Comparison of ENCODE assay signal across 8 mouse cellular contexts in genomic region chr2:144599831-144600687, GRCm38 (mm10). TPM values are rescaled to one million over a fixed set of nuclear protein-coding genes. Genes with fewer than 3 reads are reported as not detected.
DNase-seq lines count a peak whose midpoint lies in the region; ATAC-seq and TF ChIP-seq lines count a peak whose summit lies in the region.

TSS of gene Dtd1 (plus strand) at chr2:144599897.

- in situ Hi-C loops in CH12.LX (cut with MboI; ENCODE audit: low pct_ligation_motif_present, low pct_unique_long_range_greater_than_20kb, low sequenced_read_pairs), result no loop called here

- no peak for TF ChIP-seq EP300 in CH12.LX (IDR thresholded peaks at IDR 0.05; ENCODE audit: low read length)

- H3K4me3 ChIP-seq in CH12.LX (replicated peaks in 1 of 3; ENCODE audit: low read depth in 2 of 3, low read length in 2 of 3, poor library complexity in 1 of 3), result peak within 1 kb of the TSS; percentile 76 to 83 (median 80)
- peak within 1 kb of the TSS; percentile 57 for H3K4me3 ChIP-seq in forebrain, embryonic 11.5 days (ENCODE audit: low read depth, low read length)
- peak within 1 kb of the TSS; percentile 79 for H3K4me3 ChIP-seq in heart, embryonic 16.5 days (ENCODE audit: low read length)
- peak within 1 kb of the TSS; percentile 79 for H3K4me3 ChIP-seq in liver, embryonic 16.5 days (ENCODE audit: low read depth, low read length)
- H3K4me3 ChIP-seq in neural tube, embryonic 13.5 days, result peak within 1 kb of the TSS; percentile 69
- H3K4me3 ChIP-seq in testis, adult 2 months (ENCODE audit: control insufficient read depth, low read depth, low read length), result peak within 1 kb of the TSS; percentile 98

- peak; percentile 24 for TF ChIP-seq RAD21 in CH12.LX (IDR thresholded peaks at IDR 0.05; ENCODE audit: low read depth, low read length)

- peaks cover 0 to 11% of the 10 kb centered on the region in 2 experiments; a peak in 2 of 4 replicates for H3K4me1 ChIP-seq in CH12.LX (ENCODE audit: control insufficient read depth in 1 of 2, insufficient read depth in 2 of 2)
- no peaks in the 10 kb centered on the region for H3K4me1 ChIP-seq in forebrain, embryonic 11.5 days (replicated peaks; ENCODE audit: control insufficient read depth, insufficient read depth, low read length)
- peaks cover 2% of the 10 kb centered on the region; the same call in 1 of the 2 replicates for H3K4me1 ChIP-seq in heart, embryonic 16.5 days (ENCODE audit: control insufficient read depth, insufficient read depth, low read length)
- H3K4me1 ChIP-seq in liver, embryonic 16.5 days (ENCODE audit: control insufficient read depth, low read depth, low read length), result peaks cover 8% of the 10 kb centered on the region
- peaks cover 9% of the 10 kb centered on the region; the same call in 1 of the 2 replicates for H3K4me1 ChIP-seq in neural tube, embryonic 13.5 days (replicated peaks)
- peaks cover 4% of the 10 kb centered on the region for H3K4me1 ChIP-seq in testis, adult 2 months (ENCODE audit: control insufficient read depth, insufficient read depth, low read length)

- peak in 1 of 2 experiments; percentile 81; a peak in 2 of 4 replicates for TF ChIP-seq CTCF in CH12.LX (conservative IDR thresholded peaks at IDR 0.05 in 1 of 2, IDR thresholded peaks at IDR 0.05 in 1 of 2; ENCODE audit: low read depth in 2 of 2, low read length in 2 of 2)
- TF ChIP-seq CTCF in testis, adult 2 months (IDR thresholded peaks at IDR 0.05; ENCODE audit: control insufficient read depth, insufficient read depth, insufficient replicate concordance, low read depth, low read length), result peak; percentile 62; the same call in 1 of the 2 replicates

- no peaks in the 10 kb centered on the region for H3K79me2 ChIP-seq in CH12.LX (replicated peaks; ENCODE audit: control insufficient read depth, extremely low read depth, insufficient read depth, poor library complexity, severe bottlenecking)

- H3K4me2 ChIP-seq in CH12.LX (ENCODE audit: insufficient read depth, low read depth, poor library complexity, severe bottlenecking), result peak within 1 kb of the TSS; percentile 83
- H3K4me2 ChIP-seq in forebrain, embryonic 11.5 days (ENCODE audit: low read depth, low read length, severe bottlenecking), result peak within 1 kb of the TSS; percentile 68
- H3K4me2 ChIP-seq in heart, embryonic 16.5 days (ENCODE audit: low read depth, low read length), result peak within 1 kb of the TSS; percentile 70
- peak within 1 kb of the TSS; percentile 86 for H3K4me2 ChIP-seq in liver, embryonic 16.5 days (ENCODE audit: low read depth, low read length)
- peak within 1 kb of the TSS; percentile 68 for H3K4me2 ChIP-seq in neural tube, embryonic 13.5 days

- H3K27me3 ChIP-seq in CH12.LX (replicated peaks), result no peaks in the 10 kb centered on the region
- H3K27me3 ChIP-seq in forebrain, embryonic 11.5 days (ENCODE audit: control insufficient read depth, insufficient read depth, low read length), result no peaks in the 10 kb centered on the region
- H3K27me3 ChIP-seq in heart, embryonic 16.5 days (ENCODE audit: control insufficient read depth, insufficient read depth, low read length), result no peaks in the 10 kb centered on the region
- H3K27me3 ChIP-seq in liver, embryonic 16.5 days (ENCODE audit: control insufficient read depth, insufficient read depth, low read depth, low read length), result no peaks in the 10 kb centered on the region
- no peaks in the 10 kb centered on the region for H3K27me3 ChIP-seq in neural tube, embryonic 13.5 days
- no peaks in the 10 kb centered on the region for H3K27me3 ChIP-seq in testis, adult 2 months (ENCODE audit: control insufficient read depth, insufficient read depth, low read length)

- no peaks in the 10 kb centered on the region for H3K9me3 ChIP-seq in CH12.LX (replicated peaks; ENCODE audit: low read length)
- H3K9me3 ChIP-seq in forebrain, embryonic 11.5 days (ENCODE audit: control insufficient read depth, low read length), result no peaks in the 10 kb centered on the region
- H3K9me3 ChIP-seq in heart, embryonic 16.5 days (replicated peaks; ENCODE audit: control insufficient read depth, low read length), result no peaks in the 10 kb centered on the region
- H3K9me3 ChIP-seq in liver, embryonic 16.5 days (replicated peaks; ENCODE audit: control insufficient read depth, low read length), result no peaks in the 10 kb centered on the region
- no peaks in the 10 kb centered on the region for H3K9me3 ChIP-seq in neural tube, embryonic 13.5 days

- H3K27ac ChIP-seq in CH12.LX (ENCODE audit: insufficient read depth, low read depth), result no peak within 1 kb of the TSS
- no peak within 1 kb of the TSS for H3K27ac ChIP-seq in forebrain, embryonic 11.5 days (ENCODE audit: low read depth, low read length)
- H3K27ac ChIP-seq in heart, embryonic 16.5 days (ENCODE audit: low read length), result 0 out of 2 replicates have a peak within 1 kb of the TSS, but pooled peaks have one; percentile 15
- no peak within 1 kb of the TSS for H3K27ac ChIP-seq in liver, embryonic 16.5 days (ENCODE audit: low read length)
- peak within 1 kb of the TSS; percentile 84 for H3K27ac ChIP-seq in neural tube, embryonic 13.5 days (replicated peaks)
- peak within 1 kb of the TSS; percentile 86 for H3K27ac ChIP-seq in testis, adult 2 months (ENCODE audit: control insufficient read depth, insufficient read depth, low read depth, low read length)

- H3K9ac ChIP-seq in CH12.LX (ENCODE audit: insufficient read depth, low read depth), result peak within 1 kb of the TSS; percentile 54
- peak within 1 kb of the TSS; percentile 84 for H3K9ac ChIP-seq in forebrain, embryonic 11.5 days (ENCODE audit: low read length)
- peak within 1 kb of the TSS; percentile 91 for H3K9ac ChIP-seq in heart, embryonic 16.5 days (ENCODE audit: low read length)
- peak within 1 kb of the TSS; percentile 83 for H3K9ac ChIP-seq in liver, embryonic 16.5 days (ENCODE audit: low read depth, low read length)
- H3K9ac ChIP-seq in neural tube, embryonic 13.5 days, result peak within 1 kb of the TSS; percentile 89

- TF ChIP-seq POLR2A in CH12.LX (IDR thresholded peaks at IDR 0.05; ENCODE audit: low read depth, low read length), result peak; percentile 83
- peak; percentile 70 for TF ChIP-seq POLR2A in testis, adult 2 months (IDR thresholded peaks at IDR 0.05; ENCODE audit: control insufficient read depth, low read depth, low read length)

- peak; percentile 94 for ATAC-seq in forebrain, embryonic 11.5 days (replicated peaks; ENCODE audit: low FRiP score)
- ATAC-seq in heart, embryonic 16.5 days (replicated peaks; ENCODE audit: extremely low read depth, insufficient read depth, low FRiP score), result peak; percentile 93
- peak; percentile 95 for ATAC-seq in liver, embryonic 16.5 days (ENCODE audit: low read depth)
- ATAC-seq in neural tube, embryonic 13.5 days (ENCODE audit: low read depth), result peak; percentile 92

- 2% methylated on average over 46 of the region's 50 CpGs for WGBS in forebrain, embryonic 11.5 days
- 2% methylated on average over 50 of the region's 50 CpGs for WGBS in heart, embryonic 16.5 days
- under 1% methylated on average over 50 of the region's 50 CpGs for whole genome bisulfite sequencing in liver, embryonic 16.5 days (ENCODE audit: insufficient replicate concordance)
- WGBS in neural tube, embryonic 13.5 days, result 2% methylated on average over 50 of the region's 50 CpGs

- peaks cover 0 to 25% of the 10 kb centered on the region in 2 experiments for H3K36me3 ChIP-seq in CH12.LX (replicated peaks in 1 of 2; ENCODE audit: control insufficient read depth in 1 of 2, insufficient read depth in 1 of 2, low read length in 1 of 2)
- no peaks in the 10 kb centered on the region for H3K36me3 ChIP-seq in forebrain, embryonic 11.5 days (ENCODE audit: control insufficient read depth, insufficient read depth, low read length)
- peaks cover 4% of the 10 kb centered on the region; the same call in 1 of the 2 replicates for H3K36me3 ChIP-seq in heart, embryonic 16.5 days (ENCODE audit: control insufficient read depth, insufficient read depth)
- no peaks in the 10 kb centered on the region for H3K36me3 ChIP-seq in liver, embryonic 16.5 days (ENCODE audit: control insufficient read depth, insufficient read depth)
- H3K36me3 ChIP-seq in neural tube, embryonic 13.5 days, result no peaks in the 10 kb centered on the region
- H3K36me3 ChIP-seq in testis, adult 2 months (ENCODE audit: control insufficient read depth, insufficient read depth, low read length), result no peaks in the 10 kb centered on the region

- peak; percentile 85 for DNase-seq in CH12.LX (ENCODE audit: extremely low read depth)
- peak; percentile 82 for DNase-seq in c-Kit-positive CD71-positive TER-119-negative erythroid progenitor cells, embryonic 14.5 days (ENCODE audit: low read depth)
- peak; percentile 91 for DNase-seq in forebrain, embryonic 11.5 days (ENCODE audit: low spot score)
- peak; percentile 92 to 94 for DNase-seq in kidney, postnatal 4 days

- dilution Hi-C loops in CH12.LX (cut with MboI; ENCODE audit: extremely low pct_ligation_motif_present, extremely low pct_unique_long_range_greater_than_20kb, low sequenced_read_pairs), result no loop called here

TF ChIP-seq in CH12.LX, 34 proteins besides CTCF, POLR2A, EP300 and RAD21 (continues in another document):
- peak; percentile 58; the same call in 1 of the 2 replicates for TF ChIP-seq TBP (conservative IDR thresholded peaks at IDR 0.05; ENCODE audit: low read depth, low read length)
- no peak for TF ChIP-seq E2F4 (IDR thresholded peaks at IDR 0.05; ENCODE audit: insufficient replicate concordance, low read depth, low read length)
- peak; percentile 80 for TF ChIP-seq TCF12 (IDR thresholded peaks at IDR 0.05; ENCODE audit: low read depth, low read length)
- TF ChIP-seq NRF1 (IDR thresholded peaks at IDR 0.05; ENCODE audit: low read depth, low read length), result peak; percentile 43; the same call in 1 of the 2 replicates
- TF ChIP-seq SIN3A (IDR thresholded peaks at IDR 0.05; ENCODE audit: low read length), result peak; percentile 65; the same call in 1 of the 2 replicates
- TF ChIP-seq MAFK (IDR thresholded peaks at IDR 0.05; ENCODE audit: insufficient replicate concordance, low read length), result no peak
- no peak for TF ChIP-seq GABPA (IDR thresholded peaks at IDR 0.05; ENCODE audit: insufficient replicate concordance, low read depth, low read length)
- no peak for TF ChIP-seq KAT2A (IDR thresholded peaks at IDR 0.05; ENCODE audit: insufficient replicate concordance, low read length)
- TF ChIP-seq MAZ (IDR thresholded peaks at IDR 0.05; ENCODE audit: low read depth, low read length), result no peak
- peak; percentile 97 for TF ChIP-seq BHLHE40 (IDR thresholded peaks at IDR 0.05; ENCODE audit: low read depth, low read length)
- TF ChIP-seq HCFC1 (IDR thresholded peaks at IDR 0.05; ENCODE audit: low read depth, low read length), result peak; percentile 68

RNA-seq across cellular contexts. Expression of gene Dtd1, which starts in this region (rescaled TPM):
- total RNA-seq in CH12.LX (2012; rRNA removed), result 43.1 and 47.8 TPM in 2 replicates
- 42.7 and 46.4 TPM in 2 replicates for total RNA-seq in CH12.LX (2014; rRNA removed)
- 43.3 and 48.8 TPM in 2 replicates for polyA plus RNA-seq in CH12.LX (2012; ENCODE audit: insufficient read length, low read depth)
- 36.8 and 36.9 TPM in 2 replicates for polyA plus RNA-seq in forebrain, embryonic 11.5 days (2014; fragmentation: Nextera tagmentation; extraction: Ambion mirVana)
- 28.6 and 31.6 TPM in 2 replicates for polyA plus RNA-seq in heart, embryonic 16.5 days (2015; fragmentation: Nextera tagmentation; extraction: Ambion mirVana)
- 14.5 and 16.8 TPM in 2 replicates for polyA plus RNA-seq in liver, embryonic 16.5 days (2015; fragmentation: Nextera tagmentation; extraction: Ambion mirVana)
- polyA plus RNA-seq in neural tube, embryonic 13.5 days (2015; fragmentation: Nextera tagmentation; extraction: Ambion mirVana), result 77.0 and 88.7 TPM in 2 replicates
- polyA plus RNA-seq in testis, adult 2 months (2012; rRNA removed), result 11.2 and 11.8 TPM in 2 replicates

Comparison
In these comparisons a context has a peak if more than half of its experiments do, and no peak if none do; other contexts are left out.
1. H3K27ac ChIP-seq: peak in heart, embryonic 16.5 days (single experiment), neural tube, embryonic 13.5 days (single experiment) and testis, adult 2 months (single experiment); none in CH12.LX (single experiment), forebrain, embryonic 11.5 days (single experiment) and liver, embryonic 16.5 days (single experiment).
2. Peak in every context shown above with its lines, with median percentiles within 50 percentile points of each other: DNase-seq, H3K4me2 ChIP-seq, H3K4me3 ChIP-seq, H3K9ac ChIP-seq and ATAC-seq.